Mouse (Mus musculus) macrophage (primary cell): Measurements from ENCODE around the gene Rps21. TPM values are rescaled to one million over a fixed set of nuclear protein-coding genes. Genes with fewer than 3 reads are reported as not detected.

Experiments used
- H3K27ac ChIP-seq: fragments of 350-480 bp; formaldehyde crosslinking; 2 replicates; pipeline ENCODE4 v1.9.0; 2021
- H3K36me3 ChIP-seq: fragments of 350-480 bp; formaldehyde crosslinking; 2 replicates; pipeline ENCODE4 v1.9.0; 2021; ENCODE audit errors: inconsistent target
- H3K4me3 ChIP-seq: fragments of 350-480 bp; formaldehyde crosslinking; 2 replicates; pipeline ENCODE4 v1.9.0; 2021; ENCODE audit errors: inconsistent target
- H3K79me2 ChIP-seq: fragments of 350-480 bp; formaldehyde crosslinking; 2 replicates; pipeline ENCODE4 v1.9.0; 2021; ENCODE audit errors: inconsistent target
- WGBS: methylation state at CpG from one replicate; pipeline ENCODE4 v1.1.7; 2026; ENCODE audit warnings: inconsistent platforms; ENCODE audit not compliant: missing documents; 5-methylcytosine and 5-hydroxymethylcytosine counted together
- polyA plus RNA-seq: library from polyadenylated mRNA; stranded (reverse); fragments of 250-400 nt; gene quantifications from 3 replicates; pipeline ENCODE4 v1.2.4, GENCODE M21; 2018; ENCODE audit warnings: inconsistent platforms

Gene Rps21
- polyA plus RNA-seq, 1 experiment from 2014 or later: 350 TPM

- no peaks in the 10 kb centered on the region for H3K36me3 ChIP-seq
- no peaks in the 10 kb centered on the region for H3K79me2 ChIP-seq
- no peak overlapping the region for H3K27ac ChIP-seq
- WGBS: 86% methylated on average over 2 of the region's 2 CpGs
- H3K4me3 ChIP-seq: no peak overlapping the region
Observed at GRCm38 (mm10) chr2:180306009-180306408, 48.8 kb downstream of the Rps21 start.

GRCm38 (mm10) chr2:180306423-180307168 lies 49.4 kb downstream of the Rps21 start:
- WGBS: 89% methylated on average over 8 of the region's 8 CpGs
- no peak overlapping the region for H3K4me3 ChIP-seq

GRCm38 (mm10) chr2:180307680-180308079 lies 50.5 kb downstream of the Rps21 start:
- Histone ChIP-seq H3K36me3 (no peaks in the 10 kb centered on the region), H3K4me3 (no peak overlapping the region), H3K79me2 (no peaks in the 10 kb centered on the region), H3K27ac (no peak overlapping the region)
- 44% methylated on average over 2 of the region's 2 CpGs for WGBS

More at GRCm38 (mm10) chr2:180306423-180307168, 49.4 kb downstream of the Rps21 start:
- no peaks in the 10 kb centered on the region for H3K79me2 ChIP-seq
- no peak overlapping the region for H3K27ac ChIP-seq
- no peaks in the 10 kb centered on the region for H3K36me3 ChIP-seq

Other genes starting within 250 kb of the Rps21 start
- gene Lsm14b, start 232.4 kb upstream of the Rps21 start, polyA plus RNA-seq: 13.6 to 45.7 TPM (median 15.5 TPM) in 3 replicates
- 143 to 206 TPM (median 153 TPM) in 3 replicates for gene Psma7, start 214.9 kb upstream of the Rps21 start, polyA plus RNA-seq
- gene Ss18l1, start 214.9 kb upstream of the Rps21 start, polyA plus RNA-seq: 2.0 to 3.1 TPM (median 2.5 TPM) in 3 replicates
- 3.7 to 10.9 TPM (median 9.9 TPM) in 3 replicates for gene Mtg2, start 186.8 kb upstream of the Rps21 start, polyA plus RNA-seq
- not detected in 3 replicates for gene Hrh3, start 152.9 kb upstream of the Rps21 start, polyA plus RNA-seq
- gene Osbpl2, start 138.1 kb upstream of the Rps21 start, polyA plus RNA-seq: 18.2 to 41.4 TPM (median 20.2 TPM) in 3 replicates
- 52.2 to 95.7 TPM (median 55.8 TPM) in 3 replicates for gene Adrm1, start 85.9 kb upstream of the Rps21 start, polyA plus RNA-seq
- gene Lama5, start 31.5 kb upstream of the Rps21 start, polyA plus RNA-seq: not detected in 3 replicates
- 5.9 to 8.4 TPM (median 6.4 TPM) in 3 replicates for gene Cables2, start 16.1 kb downstream of the Rps21 start, polyA plus RNA-seq
- gene Rbbp8nl, start 32.5 kb downstream of the Rps21 start, polyA plus RNA-seq: not detected in 3 replicates
- gene Gata5, start 77.3 kb downstream of the Rps21 start, polyA plus RNA-seq: not detected in 3 replicates
- gene Slco4a1, start 198.9 kb downstream of the Rps21 start, polyA plus RNA-seq: 0.09 to 0.52 TPM (median 0.23 TPM) in 3 replicates
- gene Ntsr1, start 242.6 kb downstream of the Rps21 start, polyA plus RNA-seq: not detected in 3 replicates